Mouse (Mus musculus) left cerebral cortex, postnatal 4 days (tissue): Measurements from ENCODE around the gene Tubg2. TPM values are rescaled to one million over a fixed set of nuclear protein-coding genes. Genes with fewer than 3 reads are reported as not detected.

ENCODE experiments used
- DNase-seq: peaks from one replicate; pipeline ENCODE4 v3.0.0-alpha.2; 2022
- intact Hi-C: fragments of 180-260 bp; cut with DNase I; formaldehyde crosslinking; loops from one replicate; pipeline ENCODE4 v1.15.1; 2025
- microRNA-seq: library from miRNA; unstranded; fragments of <30 nt; microRNA quantifications from one replicate; pipeline ENCODE4 v1.2.0, GENCODE M21; 2022
- total RNA-seq, 2 experiments: library from RNA; stranded (reverse); gene quantifications; 2 replicates each; pipeline ENCODE4 v1.2.3; 2021

Tubg2 gene
- total RNA-seq, 2 experiments from 2014 or later, result 38.6 to 41.6 TPM

GRCm38 (mm10) chr11:101191919-101192470 is 36.3 kb downstream of the Tubg2 start:
- intact Hi-C loops, result no loop called here
- DNase-seq, result no peak

- intact Hi-C loops, result no loop called here
- peak; percentile 52 for DNase-seq
Observed at GRCm38 (mm10) chr11:101192646-101193045, 36.9 kb downstream of the Tubg2 start.

DNA sequence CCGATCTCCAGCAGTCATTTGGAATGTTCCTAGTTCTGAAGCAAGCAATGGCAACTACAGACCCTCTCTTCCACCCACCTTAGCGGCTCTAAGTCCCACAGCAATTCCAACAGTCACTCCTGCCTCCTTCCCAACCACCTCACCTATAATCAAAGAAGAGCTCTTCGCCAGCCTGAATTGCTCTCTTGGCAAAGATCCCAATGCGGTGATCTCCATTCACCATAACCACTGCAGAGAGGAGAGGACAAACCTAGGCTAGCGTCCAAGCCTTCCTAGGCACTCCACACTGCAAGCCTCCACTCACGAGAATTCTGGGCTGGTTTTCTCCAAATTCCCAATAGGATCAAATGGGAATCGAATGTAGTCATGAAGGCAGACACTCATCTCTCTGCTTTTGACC is 37.4 kb downstream of the Tubg2 start:
- intact Hi-C loops, result no loop called here
- no peak for DNase-seq

DNA sequence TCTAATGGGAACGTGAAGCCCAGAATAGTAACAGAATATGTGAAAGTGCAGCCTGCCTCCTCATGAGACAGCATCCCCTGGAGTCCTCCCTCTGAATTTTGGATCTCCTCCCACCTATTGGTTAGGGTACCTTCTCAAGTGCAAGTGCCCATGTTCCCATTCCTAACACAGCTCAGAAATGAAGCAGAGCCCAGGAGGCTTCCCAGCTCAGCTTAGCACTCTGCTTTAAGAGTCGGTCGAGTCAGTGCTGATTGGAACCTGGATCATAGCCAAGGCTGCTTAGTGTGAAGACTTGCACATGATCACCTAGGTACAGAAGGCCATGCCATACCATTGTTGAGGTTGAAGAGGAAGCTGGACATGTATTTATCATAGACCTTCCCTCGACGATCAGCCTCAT is 38.4 kb downstream of the Tubg2 start:
- no peak for DNase-seq
- intact Hi-C loops, result no loop called here

DNA sequence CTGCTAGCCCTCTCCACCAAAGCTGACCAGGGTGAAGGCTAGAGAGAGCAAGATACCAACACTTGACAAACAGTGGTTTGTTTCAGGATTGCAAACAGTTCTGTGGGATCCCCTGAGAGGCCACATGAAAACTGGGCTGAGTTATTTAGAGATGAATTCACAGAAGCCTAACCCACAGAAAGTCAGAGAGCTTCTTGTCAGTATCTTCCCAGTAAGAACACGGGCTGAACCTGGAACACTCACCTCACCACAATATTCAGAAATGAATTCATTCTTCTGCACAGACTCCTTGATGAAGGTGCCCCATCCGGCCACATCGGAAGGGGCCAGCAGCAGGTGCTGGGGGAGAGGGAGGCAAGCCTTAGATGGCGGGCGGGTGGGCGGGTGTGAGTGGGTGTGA is 38.9 kb downstream of the Tubg2 start:
- intact Hi-C loops, result no loop called here
- no peak for DNase-seq

DNA sequence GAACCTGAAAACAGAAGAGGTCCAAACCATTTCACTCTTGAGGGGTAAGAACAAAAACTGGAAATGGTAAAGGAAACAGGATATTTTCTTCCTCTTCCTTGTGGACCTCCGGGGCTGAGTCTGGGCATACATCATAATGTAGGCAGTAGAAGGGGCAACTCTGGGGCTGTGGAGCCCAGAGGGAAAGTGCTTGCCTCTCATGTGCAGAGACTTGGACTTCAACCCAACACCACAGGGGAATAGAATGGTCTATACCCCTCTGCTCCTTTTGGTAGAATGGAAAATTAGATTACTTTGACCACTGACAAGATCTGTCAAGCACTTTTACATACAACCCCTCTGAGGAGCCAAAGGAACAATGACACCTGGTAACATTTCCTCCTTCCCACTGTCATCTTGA is 39.4 kb downstream of the Tubg2 start:
- intact Hi-C loops, result no loop called here

GRCm38 (mm10) chr11:101195571-101195970 is 39.9 kb downstream of the Tubg2 start:
- DNase-seq, result no peak
- intact Hi-C loops, result no loop called here

More for the DNA sequence above, 39.4 kb downstream of the Tubg2 start:
- no peak for DNase-seq

DNA sequence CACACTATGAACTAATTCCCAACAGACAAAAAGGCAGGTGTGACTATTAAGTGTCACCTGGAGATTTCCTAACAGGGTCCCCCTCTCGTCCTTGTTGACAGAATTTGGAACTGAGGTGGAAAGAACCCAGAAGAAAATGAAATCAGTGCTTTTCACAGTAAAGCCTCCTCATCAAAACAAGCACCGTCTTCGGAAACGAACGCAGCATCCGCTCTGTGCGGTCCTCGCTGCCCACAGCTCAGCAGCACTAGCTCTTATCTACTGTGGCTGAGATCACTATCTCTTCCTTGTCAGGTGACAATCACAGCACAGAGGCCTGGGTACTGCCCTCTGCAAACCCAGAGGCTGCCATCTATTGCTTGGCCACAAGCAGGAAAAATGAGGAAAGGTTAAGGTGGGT is 40.5 kb downstream of the Tubg2 start:
- intact Hi-C loops, result no loop called here
- no peak for DNase-seq

- intact Hi-C loops, result no loop called here
- no peak for DNase-seq
Observed at GRCm38 (mm10) chr11:101199555-101199954, 43.8 kb downstream of the Tubg2 start.

GRCm38 (mm10) chr11:101200986-101201385 is 45.3 kb downstream of the Tubg2 start:
- peak; percentile 59 for DNase-seq
- intact Hi-C loops, result no loop called here

Small RNAs within 50 kb of the gene (microRNA-seq; reads per million reads assigned to microRNA genes)
- not detected for gene Gm27626

Other genes with a start within 250 kb of the Tubg2 start
- gene Stat3, start 216.4 kb upstream of the Tubg2 start, total RNA-seq, result 10 to 100 TPM; 32.4 to 36.7 TPM
- 10 to 100 TPM; 22.6 to 22.8 TPM for gene Cavin1, start 185.0 kb upstream of the Tubg2 start, total RNA-seq
- gene Atp6v0a1, start 146.5 kb upstream of the Tubg2 start, total RNA-seq, result 100 to 1,000 TPM; 257 to 302 TPM
- 1 to 10 TPM; 8.3 to 9.6 TPM for gene Naglu, start 85.9 kb upstream of the Tubg2 start, total RNA-seq
- gene Hsd17b1, start 77.5 kb upstream of the Tubg2 start, total RNA-seq, result under 1 TPM; 0.52 to 0.76 TPM
- 10 to 100 TPM; 28.3 to 32.0 TPM for gene Coasy, start 73.3 kb upstream of the Tubg2 start, total RNA-seq
- gene Mlx, start 68.6 kb upstream of the Tubg2 start, total RNA-seq, result 10 to 100 TPM; 39.0 to 47.3 TPM
- 1 to 10 TPM; 7.7 to 9.1 TPM for gene Psmc3ip, start 60.5 kb upstream of the Tubg2 start, total RNA-seq
- 10 to 100 TPM; 48.9 to 49.2 TPM for gene Retreg3, start 36.0 kb upstream of the Tubg2 start, total RNA-seq
- 10 to 100 TPM; 42.9 TPM for gene Tubg1, start 36.0 kb upstream of the Tubg2 start, total RNA-seq
- 1 to 10 TPM; 4.8 to 7.4 TPM for gene Cntnap1, start 14.6 kb downstream of the Tubg2 start, total RNA-seq
- gene Plekhh3, start 15.4 kb downstream of the Tubg2 start, total RNA-seq, result 1 to 10 TPM; 5.6 to 6.1 TPM
- not detected for gene Ccr10, start 19.5 kb downstream of the Tubg2 start, total RNA-seq
- gene Ezh1, start 70.6 kb downstream of the Tubg2 start, total RNA-seq, result 10 to 100 TPM; 34.3 to 36.6 TPM
- 10 to 100 TPM; 56.2 to 64.0 TPM for gene Ramp2, start 90.1 kb downstream of the Tubg2 start, total RNA-seq
- gene Vps25, start 97.8 kb downstream of the Tubg2 start, total RNA-seq, result 10 to 100 TPM; 76.2 to 77.1 TPM
- 1 to 10 TPM; 5.4 to 6.2 TPM for gene Wnk4, start 104.7 kb downstream of the Tubg2 start, total RNA-seq
- gene Cntd1, start 123.1 kb downstream of the Tubg2 start, total RNA-seq, result under 1 TPM; 0.30 to 0.68 TPM
- 10 to 100 TPM; 80.2 to 87.2 TPM for gene Coa3, start 123.2 kb downstream of the Tubg2 start, total RNA-seq
- 100 to 1,000 TPM; 141 to 144 TPM for gene Becn1, start 146.4 kb downstream of the Tubg2 start, total RNA-seq
- 100 to 1,000 TPM in 1 of 2 experiments, 10 to 100 TPM in 1; 95.9 to 109 TPM for gene Psme3, start 160.3 kb downstream of the Tubg2 start, total RNA-seq
- gene Aoc2, start 169.2 kb downstream of the Tubg2 start, total RNA-seq, result 1 to 10 TPM; 6.2 to 6.6 TPM
- gene Aoc3, start 174.7 kb downstream of the Tubg2 start, total RNA-seq, result 1 to 10 TPM; 1.4 to 1.8 TPM
- gene G6pc, start 211.7 kb downstream of the Tubg2 start, total RNA-seq, result not detected